Mouse (Mus musculus) heart, adult 11 months (tissue): ENCODE results near the gene Dhh.
A peak's percentile ranks its signal among the peaks of the same experiment; 100 is the strongest.

Experiments used
- DNase-seq: peaks from one replicate; pipeline ENCODE4 v3.0.0; 2022

The Dhh gene

DNA sequence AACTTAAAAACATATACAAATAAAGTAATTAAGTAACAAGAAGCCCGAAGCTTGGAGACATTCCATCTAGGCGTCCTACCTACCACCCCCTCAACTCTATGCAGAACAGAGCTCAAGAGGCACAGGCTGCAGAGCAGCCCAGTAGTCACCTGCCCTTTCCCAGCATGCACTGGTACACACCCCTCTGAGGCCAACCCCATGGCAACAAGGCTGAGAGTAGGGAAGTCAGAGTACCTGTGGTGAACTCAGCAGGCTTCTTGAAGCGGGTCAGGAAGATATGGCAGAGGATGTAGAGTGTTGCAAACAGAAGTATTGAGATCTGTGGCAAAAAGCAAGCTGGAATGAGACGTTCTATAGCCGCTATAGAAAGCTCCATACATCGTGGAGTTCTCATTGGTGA is 16.6 kb upstream of the Dhh start:
- no peak for DNase-seq

DNA sequence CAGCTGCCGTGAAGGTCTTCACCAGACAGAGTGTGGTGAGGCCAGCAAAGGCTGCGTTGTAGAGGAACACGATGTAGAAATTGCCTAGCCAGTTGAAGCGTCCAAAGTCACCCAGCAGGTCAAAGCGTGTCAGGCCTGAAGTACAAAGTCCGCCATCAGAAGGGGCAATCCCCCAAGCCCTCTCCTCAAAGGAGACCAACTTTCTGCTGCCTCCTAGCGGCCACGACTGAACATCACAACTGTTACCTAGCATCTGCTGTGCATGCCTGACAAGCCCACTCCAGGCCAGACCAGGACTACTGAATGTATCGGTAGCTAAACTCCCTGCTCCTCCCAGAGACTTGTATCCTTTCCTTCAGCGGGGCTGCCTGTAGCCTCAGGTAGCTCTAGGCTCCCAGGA is 6.4 kb upstream of the Dhh start:
- no peak for DNase-seq

DNA sequence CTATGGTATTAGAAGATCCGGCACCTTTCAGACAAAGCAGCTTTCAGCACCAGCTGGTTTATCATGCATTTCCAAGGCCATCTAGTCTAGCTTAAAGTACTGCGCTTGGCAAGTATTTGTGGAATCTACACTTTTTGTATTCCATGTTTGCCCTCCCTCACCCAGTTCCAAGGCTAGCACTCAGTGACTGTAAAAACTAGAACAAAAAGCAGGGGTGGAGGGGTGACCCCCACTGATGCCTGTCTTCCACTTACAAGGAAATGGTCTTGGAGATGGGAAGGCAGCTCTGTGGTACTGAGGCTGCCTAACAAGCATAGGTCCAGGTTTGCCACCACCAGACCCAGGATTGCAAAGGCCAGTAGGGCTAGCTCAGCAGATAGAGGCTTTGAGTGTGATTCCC is 4.3 kb upstream of the Dhh start:
- no peak for DNase-seq

DNA sequence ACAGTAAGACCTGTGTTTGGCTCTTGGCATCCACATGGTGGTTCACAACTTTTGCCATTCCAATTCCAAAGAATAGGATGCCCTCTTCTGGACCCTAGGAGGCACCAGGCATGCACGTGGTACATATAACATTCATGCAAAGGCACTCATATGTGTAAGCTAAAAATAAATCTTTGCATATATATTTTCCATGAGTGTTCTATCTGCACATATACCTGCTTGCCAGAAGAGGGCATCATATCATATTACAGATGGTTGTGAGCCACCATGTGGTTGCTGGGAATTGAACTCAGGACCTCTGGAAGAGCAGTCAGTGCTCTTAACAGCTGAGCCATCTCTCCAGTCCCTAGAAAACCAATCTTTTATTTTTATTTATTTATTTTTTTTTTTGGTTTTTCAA is 3.2 kb upstream of the Dhh start:
- DNase-seq: no peak

DNA sequence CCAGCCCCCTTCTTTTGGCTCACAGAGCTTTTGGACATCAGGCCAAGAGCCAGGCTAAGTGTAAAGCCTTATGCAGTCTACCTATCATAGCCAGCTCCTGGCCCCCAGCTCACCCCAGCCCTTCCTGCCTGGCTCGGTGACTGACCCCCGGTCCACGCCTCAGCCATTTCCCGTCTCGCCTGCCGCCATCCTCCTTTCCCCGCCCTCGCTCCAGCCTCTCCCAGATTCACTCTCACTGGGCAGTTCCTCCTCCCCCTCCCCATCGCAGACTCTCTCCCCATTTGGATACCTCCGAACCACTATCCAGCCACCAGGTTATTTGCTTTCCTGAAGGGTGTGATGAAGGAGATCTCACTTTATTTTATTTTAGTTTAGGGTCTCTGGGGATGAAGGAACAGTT is 845 bp downstream of the Dhh start:
- DNase-seq: peak; percentile 97

DNA sequence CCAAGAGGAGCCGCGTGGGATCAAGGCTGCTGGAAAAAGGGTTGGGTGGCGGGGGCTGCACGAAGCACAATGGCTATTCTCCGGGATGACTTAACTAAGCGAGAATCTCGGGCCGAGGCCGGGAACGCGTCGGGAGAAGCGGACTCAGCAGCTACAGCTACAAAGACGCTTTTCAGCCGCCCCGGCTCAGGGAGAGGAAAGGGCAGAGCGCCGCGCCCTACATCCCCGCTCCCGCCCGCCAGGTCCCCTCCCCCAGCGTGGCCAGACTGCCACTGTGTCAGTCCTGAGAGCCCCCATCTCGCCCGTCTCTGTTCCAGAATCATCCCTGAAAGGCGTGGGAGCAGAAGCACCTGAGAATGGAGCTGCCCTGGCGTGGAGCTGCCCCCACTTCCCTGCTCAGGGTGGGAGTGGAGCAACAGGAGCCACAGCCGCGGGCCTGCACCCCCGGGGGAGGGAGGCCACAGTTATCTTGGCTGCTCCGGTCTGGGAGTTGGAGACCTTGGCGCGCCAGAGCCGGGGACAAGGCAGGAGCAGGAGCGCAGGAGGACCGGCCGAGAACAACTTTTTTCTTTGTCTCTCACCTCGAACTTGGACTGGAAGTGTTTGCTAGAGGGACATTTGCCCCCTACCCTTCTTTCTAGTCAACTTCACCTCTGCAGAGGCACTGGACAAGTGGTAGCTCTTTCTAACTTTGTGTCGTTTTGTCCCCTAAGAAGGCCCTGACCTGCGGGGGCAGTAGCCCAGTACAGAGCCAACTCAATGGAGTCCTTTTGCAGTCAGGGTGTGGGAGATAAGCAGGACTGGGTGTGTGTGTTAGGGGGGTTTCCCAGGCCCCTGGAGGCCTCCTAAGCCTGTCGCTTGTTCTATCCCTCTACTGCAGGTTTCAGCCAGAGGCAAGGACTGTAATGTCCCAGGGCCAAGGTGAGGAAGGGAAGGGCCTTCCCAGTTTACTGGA is 2.4 kb downstream of the Dhh start:
- peak; percentile 94 for DNase-seq

DNA sequence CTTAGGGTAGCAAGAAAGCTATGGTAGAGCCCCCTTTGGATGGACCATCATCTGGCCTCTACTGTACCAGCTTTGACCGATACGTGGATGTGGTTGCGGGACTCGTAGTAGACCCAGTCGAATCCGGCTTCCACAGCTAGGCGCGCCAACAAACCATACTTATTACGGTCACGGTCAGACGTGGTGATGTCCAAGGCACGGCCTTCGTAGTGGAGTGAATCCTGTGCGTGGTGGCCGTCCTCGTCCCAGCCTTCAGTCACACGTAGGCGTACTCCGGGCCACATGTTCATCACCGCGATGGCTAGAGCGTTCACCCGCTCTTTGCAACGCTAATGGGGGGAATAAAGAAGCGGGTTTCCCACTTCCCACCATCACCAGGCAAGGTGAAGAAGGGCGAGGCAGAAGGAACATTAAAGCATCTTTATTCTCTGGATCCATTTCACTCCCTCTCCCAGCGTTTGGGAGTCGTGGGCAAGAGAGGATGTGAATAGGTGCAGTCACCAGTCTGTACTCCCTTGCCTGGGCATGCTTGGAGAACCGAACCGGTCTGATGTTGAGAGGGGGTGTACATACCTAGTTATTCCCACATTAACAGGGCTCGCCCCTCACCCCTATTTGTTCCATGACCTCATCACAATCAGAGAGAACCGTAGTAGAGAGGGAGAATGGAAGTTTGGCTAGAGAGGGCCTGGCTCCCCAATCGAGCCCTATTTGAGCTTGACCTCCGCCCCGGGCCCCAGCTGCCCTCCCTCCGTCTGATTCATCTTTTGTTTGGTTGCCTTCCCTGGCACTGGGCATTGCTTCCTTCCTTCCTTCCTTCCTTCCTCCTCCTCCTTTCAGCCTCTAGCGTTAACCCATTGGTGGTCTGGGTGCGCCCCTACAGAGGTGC is 3.4 kb downstream of the Dhh start:
- peak; percentile 95 for DNase-seq

DNA sequence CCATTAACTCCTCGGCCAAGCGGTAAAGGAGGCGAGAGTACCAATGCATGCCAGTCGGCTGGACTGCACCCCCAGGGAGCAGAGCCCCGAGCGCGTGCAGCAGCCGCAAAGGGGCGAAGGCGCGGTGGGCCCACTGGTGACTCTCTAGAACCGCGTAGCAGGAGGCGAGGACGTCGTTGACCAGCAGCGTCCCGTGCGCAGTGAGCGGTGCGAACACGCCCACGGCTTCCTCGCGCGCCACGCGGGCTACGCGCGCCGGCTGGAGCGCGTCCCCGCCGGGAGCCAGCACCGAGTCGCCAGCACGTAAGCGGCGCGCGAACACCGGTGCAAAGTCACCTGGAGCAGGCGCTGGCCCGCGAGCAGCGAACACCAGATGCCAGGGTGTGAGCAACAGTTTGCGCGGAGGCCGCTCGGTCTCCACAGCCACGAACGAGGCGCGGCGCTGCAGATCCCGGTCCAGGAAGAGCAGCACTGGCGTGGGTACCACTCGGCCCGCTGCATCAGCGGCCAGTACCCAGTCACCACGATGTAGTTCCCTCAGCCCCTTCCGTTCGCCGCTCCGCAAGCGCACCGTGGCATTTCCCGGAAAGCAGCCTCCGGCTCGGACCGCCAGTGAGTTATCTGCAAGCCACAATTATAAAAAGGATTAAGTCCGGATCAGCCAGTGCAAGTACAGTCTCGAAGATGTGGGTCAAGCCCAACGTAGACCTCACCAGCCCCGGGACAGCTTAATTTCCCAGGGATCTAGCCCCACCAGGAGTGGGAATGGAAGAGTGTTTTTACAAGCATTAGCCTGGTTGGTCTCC is 4.2 kb downstream of the Dhh start, which contains the start of gene Rhebl1:
TSS of gene Rhebl1 (minus strand) at position 601 of the 806 bp plus-strand sequence.
- peak; percentile 94 for DNase-seq

DNA sequence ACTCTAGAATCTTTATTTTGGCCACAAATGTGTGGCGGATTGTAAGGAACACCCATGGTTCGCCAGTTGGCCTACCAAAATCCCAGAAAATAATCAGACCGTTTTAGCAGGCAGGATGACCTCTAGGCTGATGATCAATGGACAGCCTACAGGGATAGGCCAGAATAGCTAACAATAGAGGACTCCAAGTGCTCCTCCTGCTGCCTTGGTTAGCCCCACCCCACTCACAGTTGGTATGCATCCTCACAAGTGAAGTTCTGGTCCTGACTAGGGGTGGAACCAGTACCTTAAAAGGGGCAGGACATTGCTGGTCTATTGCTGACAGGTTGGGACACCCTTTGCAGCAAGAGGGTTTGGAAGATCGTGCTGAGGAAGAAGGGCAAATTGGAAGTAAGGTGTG is 5.3 kb downstream of the Dhh start:
- no peak for DNase-seq

DNA sequence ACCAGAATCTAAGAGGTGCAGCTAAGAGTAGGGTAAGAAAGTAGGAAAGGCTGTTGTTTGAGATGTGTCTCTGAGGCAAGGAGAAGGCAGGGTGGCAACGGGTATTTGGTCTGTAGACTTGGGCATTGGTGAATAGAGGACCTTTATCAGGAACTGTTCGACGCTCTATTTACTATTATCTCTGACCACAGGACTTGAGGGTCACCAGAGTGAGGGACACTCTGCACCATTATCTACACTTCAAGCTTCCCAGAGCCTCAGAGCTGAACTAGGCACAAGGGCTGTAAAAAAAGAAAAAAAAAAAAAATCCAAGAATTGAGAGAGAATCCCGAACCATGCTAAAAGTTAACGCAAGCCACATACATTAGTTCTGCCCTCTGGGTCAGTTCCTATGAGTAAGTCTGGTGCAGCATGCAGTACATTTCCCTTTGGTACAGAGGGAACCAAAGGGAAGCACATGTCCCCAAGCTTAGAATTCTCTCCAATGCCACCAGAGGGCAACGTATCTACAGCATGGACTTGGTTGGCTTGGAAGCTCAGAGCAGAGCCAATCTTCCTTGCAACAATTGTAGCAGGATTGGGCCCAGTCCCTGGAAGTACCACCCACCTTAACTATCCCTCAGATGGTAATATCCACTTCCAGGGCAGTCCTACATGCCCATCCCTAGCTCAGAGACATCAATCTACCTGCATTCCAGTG is 6.3 kb downstream of the Dhh start:
- peak; percentile 97 for DNase-seq

DNA sequence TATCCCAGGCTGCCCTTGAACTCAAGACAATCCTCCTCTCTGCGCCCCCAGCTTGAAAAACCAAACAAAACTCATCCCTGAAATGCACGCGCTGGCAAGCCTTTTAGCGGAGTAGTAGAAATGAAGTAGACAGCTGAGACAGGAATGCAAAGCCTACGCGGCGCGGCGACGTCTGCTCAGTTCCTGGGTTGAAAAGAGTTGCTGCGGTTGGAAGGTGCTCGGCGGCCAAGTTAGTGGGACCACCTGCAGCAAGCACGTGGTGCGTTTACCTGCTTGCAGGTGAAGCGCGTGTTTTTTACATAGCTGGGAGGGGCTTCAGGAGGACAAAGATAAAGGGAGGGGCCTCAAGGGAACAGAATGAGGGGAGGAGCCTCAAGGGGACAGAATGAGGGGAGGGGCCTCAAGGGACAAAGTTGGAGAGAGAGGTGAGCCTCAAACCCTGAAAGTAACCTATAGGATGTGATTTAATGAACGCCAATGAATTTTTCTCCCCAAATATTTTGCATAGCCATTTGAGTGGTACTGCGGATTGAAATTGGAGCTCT is 7.1 kb downstream of the Dhh start:
- no peak for DNase-seq

DNA sequence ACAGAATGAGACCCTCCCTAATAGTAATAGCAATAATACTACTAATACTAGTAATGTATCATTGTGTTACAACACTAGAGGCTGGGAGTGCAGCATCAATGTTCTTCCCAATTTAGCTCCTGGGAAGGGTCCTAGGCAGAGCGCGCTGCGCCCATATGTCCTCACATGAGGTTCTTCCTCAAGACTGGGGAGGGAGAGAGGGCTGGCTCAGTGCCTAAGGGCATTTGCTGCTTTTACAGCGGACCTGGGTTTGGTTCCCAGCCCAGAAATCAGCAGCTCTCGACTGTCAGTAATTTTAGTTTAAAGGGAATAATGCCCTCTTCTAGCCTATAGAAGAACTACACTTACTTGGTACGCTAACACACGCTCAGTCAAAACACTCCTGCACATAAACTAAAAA is 10.8 kb downstream of the Dhh start:
- no peak for DNase-seq

DNA sequence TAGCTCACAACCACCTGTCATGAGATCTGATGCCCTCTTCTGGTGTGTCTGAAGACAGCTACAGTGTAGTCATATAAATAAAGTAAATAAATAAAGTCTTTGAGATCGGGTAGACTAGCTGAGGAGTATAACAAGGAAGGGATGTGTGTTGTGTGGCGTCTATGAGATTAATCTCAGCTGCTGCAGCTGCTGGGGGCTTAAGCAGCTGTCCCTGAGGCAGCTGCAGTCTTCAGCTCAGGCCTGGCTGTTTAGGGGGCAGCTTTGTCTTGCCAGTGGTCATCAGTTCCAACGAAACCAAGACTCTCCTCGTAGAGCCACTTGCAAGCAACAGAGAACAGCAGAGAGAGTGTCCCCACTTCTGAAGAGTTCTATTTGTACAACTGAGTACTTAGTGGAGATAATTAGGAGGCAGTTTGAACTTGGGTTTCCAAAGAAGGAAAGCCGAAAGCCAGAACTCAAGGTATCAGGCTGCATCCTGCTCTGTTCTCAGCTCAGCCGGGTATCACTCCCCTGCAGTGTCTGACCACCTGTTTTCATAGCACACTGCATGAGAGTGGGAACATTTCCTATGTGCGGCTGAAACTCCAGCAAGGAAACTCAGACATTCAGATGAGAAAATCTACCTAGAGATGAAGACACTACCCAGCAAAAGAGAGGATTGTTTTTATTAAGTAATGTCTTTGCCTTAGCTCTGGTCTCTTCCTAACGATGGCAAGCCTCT is 11.5 kb downstream of the Dhh start:
- no peak for DNase-seq

DNA sequence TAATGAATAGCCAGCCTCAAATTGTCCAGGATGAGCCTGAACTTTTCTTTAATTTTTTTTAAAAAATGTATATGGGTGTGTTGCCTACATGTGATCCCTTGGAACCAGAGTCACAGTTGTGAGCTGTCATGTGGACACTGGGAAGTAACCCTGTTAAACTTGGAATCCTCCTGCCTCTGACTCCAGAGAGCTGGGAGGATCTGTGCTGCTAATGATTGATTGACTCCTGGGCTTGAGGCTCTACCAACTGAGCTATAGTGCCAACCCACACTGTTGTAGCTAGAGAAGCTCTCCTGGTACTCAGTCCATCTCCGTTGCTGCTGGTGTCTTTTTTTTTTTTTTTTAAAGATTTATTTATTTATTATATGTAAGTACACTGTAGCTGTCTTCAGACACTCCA is 14.2 kb downstream of the Dhh start:
- no peak for DNase-seq

DNA sequence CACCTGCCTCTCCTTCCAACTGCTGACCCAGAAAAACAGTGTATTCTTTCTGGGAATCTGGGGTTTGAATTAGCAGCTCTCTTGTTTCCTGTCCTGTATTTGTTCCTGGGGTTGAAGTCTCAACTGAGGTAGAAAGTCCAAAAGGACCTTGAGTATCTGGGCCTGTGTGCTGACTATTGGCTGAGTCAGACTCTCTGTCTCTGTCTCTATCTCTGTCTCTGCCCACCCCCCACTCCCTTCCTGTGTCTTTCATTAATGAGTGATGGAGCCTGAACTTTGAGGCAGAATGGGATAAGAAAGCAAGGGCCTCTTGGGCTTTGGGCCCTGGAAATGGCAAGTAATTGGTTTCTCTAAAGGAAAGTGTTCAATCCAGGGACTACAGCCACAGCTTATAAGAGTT is 14.7 kb downstream of the Dhh start:
- DNase-seq: no peak

DNA sequence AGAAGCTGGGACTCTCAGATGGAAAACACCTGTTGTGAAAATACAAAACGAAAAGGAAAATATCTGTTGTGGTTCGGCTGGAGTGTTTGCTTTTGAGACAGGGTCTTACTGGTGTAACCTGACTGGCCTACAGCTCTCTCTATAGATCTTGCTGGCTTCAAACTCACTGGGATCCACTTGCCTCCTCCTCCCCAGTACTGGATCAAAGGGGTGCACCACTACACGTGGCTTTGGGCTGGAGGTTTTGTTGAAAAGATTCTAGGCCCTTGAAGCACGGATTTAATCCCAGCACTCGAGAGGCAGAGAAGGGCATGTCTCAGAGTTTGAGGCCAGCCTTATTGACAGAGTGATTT is 16.7 kb downstream of the Dhh start:
- DNase-seq: no peak

DNA sequence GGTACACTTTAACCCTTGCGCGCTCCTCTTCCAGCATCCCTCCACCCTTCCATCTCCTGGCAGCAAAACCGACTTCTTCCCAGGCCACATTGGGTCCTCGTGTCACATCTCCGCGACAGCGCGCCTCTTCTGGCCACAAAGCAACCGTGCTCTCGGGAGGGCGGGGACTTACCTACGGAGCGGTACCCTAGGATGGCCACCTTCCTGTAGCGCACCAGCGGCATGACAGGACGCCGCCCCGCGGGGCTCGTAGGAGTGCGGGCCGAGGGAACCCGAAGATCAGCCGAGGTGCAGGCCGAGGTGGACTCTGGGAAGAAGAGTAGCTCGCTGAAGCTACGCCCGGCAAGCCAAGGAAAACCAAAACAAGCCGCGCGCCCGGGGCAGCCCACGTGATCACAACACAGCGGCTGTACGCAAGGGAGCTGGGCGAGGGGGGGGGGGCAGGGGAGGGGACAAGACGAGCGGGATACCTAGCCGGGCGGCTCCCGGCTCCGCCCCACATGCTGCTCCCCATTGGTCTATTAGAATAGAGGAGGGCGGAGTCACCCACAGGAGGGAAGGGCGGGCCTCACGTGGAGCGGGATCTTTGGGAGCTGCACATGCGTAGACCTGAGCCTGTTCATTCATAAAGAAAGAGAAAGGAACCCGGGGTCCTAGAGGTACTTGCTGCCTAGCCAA is 17.2 kb downstream of the Dhh start:
- peak; percentile 100 for DNase-seq

DNA sequence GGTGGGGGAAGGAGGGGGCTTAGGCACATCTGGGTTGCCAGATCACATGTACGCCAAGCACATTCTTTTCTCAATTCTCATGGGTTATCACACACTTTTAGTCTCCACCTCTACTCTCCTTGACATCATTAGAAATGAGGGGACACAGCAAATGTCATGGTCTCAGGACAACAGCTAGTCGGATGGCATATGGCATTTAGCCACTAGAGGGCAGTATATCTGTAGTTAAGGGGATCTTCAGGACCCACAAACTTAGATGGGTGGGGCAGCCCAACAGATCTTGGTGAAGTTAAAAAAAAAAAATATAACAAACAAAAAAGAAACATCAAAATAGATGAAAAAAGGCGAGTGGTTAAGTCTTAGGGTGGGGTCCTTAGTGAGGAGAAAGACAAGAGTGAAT is 21.0 kb downstream of the Dhh start:
- peak; percentile 95 for DNase-seq

DNA sequence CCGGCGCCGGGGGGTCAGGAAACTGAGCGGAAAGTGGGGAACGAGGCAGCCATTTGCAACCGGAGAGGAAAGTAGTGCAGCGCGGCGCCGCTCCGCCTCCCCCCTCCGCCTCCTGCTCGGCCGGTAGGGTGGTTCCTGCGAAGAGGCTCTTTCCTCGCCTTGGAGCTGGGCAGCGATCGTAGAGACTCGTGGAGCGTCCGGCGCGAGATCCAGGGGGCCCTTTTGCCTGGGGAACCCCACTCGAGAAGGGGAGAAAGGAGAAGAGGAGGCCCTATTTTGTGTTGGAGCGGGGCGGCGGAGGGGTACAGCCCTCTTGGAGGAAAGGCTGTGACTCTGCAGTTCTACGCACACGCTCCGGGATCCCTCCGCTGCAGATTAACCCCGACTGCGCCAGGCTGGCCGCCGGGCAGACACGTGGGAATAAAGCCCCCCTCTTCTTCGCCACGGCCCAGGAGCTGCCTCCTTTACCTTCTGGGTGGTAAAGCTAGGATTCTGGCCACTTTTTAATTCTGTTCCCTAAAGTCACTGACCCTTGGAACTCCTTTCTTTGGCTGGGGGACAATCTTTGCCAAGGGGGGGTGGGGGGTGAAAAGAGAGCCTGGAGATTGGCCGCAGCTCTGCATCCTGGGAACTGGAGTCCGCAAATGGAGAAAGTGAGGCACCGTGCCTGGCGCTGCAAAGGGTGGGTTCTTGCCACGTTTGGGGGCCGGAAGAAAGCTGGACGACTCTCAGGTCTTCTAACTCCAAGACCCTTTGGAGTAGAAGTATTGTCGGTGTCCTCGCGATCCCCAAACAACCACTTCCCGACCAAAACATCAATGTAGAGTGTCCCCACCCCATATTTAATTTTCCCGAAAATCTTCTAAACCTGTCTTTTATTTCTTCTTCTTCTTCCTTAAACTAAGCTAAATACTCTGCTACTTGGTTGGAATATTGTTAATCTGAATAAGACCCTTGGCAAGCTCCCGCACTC is 26.1 kb downstream of the Dhh start:
- peak; percentile 99 for DNase-seq
